Mouse (Mus musculus): ENCODE measurements around the gene Olfr541. TPM values are rescaled to one million over a fixed set of nuclear protein-coding genes. Genes with fewer than 3 reads are reported as not detected.

The Olfr541 gene
- polyA plus RNA-seq, 1 experiment from 2014 or later: not detected

GRCm38 (mm10) chr7:140747402-140747801 lies 50.3 kb downstream of the Olfr541 start:
- no peaks in the 10 kb centered on the region for H3K9me3 ChIP-seq
- no peak overlapping the region for H3K4me2 ChIP-seq
- ATAC-seq (ENCODE audit: low read depth): no peak
- H3K4me1 ChIP-seq (replicated peaks): no peaks in the 10 kb centered on the region
- no peaks in the 10 kb centered on the region for H3K27me3 ChIP-seq
- no peak overlapping the region for H3K4me3 ChIP-seq
- 87% methylated on average over 3 of the region's 3 CpGs for WGBS
- H3K27ac ChIP-seq (replicated peaks): no peak overlapping the region
- H3K36me3 ChIP-seq: no peaks in the 10 kb centered on the region
- H3K9ac ChIP-seq: no peak overlapping the region

DNA sequence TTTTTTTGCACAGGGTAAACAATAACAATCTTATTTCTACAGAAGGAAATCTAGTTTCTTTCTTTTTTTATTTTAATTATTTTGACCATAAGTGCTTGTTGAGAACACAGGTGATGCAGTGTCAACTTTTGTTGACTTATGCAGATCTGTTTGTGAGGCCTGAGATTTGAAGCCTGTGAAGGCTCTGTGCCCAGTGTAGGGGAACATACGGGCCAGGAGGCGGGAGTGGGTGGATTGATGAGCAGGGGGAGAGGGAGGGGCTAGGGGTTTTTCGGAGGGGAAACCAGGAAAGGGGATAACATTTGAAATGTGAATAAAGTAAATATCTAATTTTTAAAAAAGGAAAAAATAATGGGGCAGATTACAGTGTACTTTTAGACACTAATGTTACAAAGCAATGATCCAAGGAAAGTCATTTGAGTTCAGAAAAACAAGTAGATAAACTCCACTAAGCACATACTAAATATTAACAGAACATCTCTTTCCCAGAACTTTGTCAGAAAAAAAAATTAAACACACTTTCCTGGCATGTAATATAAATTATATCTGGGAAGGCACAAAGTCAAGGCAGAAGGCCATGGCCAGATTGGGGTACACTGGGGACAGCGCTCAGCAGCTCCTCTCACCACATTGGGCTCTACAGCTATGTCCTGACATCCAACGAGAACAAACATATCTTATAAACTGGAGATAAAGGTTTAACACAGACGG lies 51.2 kb downstream of the Olfr541 start:
- H3K36me3 ChIP-seq: no peaks in the 10 kb centered on the region
- ATAC-seq (ENCODE audit: low read depth): no peak
- no peak overlapping the region for H3K4me2 ChIP-seq
- no peaks in the 10 kb centered on the region for H3K9me3 ChIP-seq
- H3K4me1 ChIP-seq (replicated peaks): no peaks in the 10 kb centered on the region
- H3K27ac ChIP-seq (replicated peaks): no peak overlapping the region
- WGBS: 82% methylated on average over 6 of the region's 6 CpGs
- H3K4me3 ChIP-seq: no peak overlapping the region
- no peaks in the 10 kb centered on the region for H3K27me3 ChIP-seq
- no peak overlapping the region for H3K9ac ChIP-seq

- no peak overlapping the region for H3K27ac ChIP-seq (replicated peaks)
- ATAC-seq (ENCODE audit: low read depth): no peak
- no peaks in the 10 kb centered on the region for H3K9me3 ChIP-seq
- 87% methylated on average over 3 of the region's 3 CpGs for WGBS
- no peak overlapping the region for H3K4me2 ChIP-seq
- no peaks in the 10 kb centered on the region for H3K36me3 ChIP-seq
- H3K27me3 ChIP-seq: no peaks in the 10 kb centered on the region
- H3K9ac ChIP-seq: no peak overlapping the region
- H3K4me3 ChIP-seq: no peak overlapping the region
- no peaks in the 10 kb centered on the region for H3K4me1 ChIP-seq (replicated peaks)
Observed at GRCm38 (mm10) chr7:140748827-140749160, 51.7 kb downstream of the Olfr541 start.

- H3K4me3 ChIP-seq: no peak overlapping the region
- peaks cover 6% of the 10 kb centered on the region; the same call in 1 of the 2 replicates for H3K9me3 ChIP-seq
- ATAC-seq (ENCODE audit: low read depth): no peak
- no peaks in the 10 kb centered on the region for H3K27me3 ChIP-seq
- no peak overlapping the region for H3K9ac ChIP-seq
- no peak overlapping the region for H3K4me2 ChIP-seq
- H3K36me3 ChIP-seq: no peaks in the 10 kb centered on the region
- no peaks in the 10 kb centered on the region for H3K4me1 ChIP-seq (replicated peaks)
- H3K27ac ChIP-seq (replicated peaks): no peak overlapping the region
Observed at GRCm38 (mm10) chr7:140754556-140754955, 57.5 kb downstream of the Olfr541 start.

Other genes starting within 250 kb of the Olfr541 start
- gene Olfr533, start 233.9 kb upstream of the Olfr541 start, polyA plus RNA-seq (2015; fragmentation: Nextera tagmentation; extraction: Ambion mirVana): not detected in 2 replicates
- gene Olfr535, start 213.1 kb upstream of the Olfr541 start, polyA plus RNA-seq (2015; fragmentation: Nextera tagmentation; extraction: Ambion mirVana): not detected in 2 replicates
- not detected in 2 replicates for gene Olfr536, start 189.9 kb upstream of the Olfr541 start, polyA plus RNA-seq (2015; fragmentation: Nextera tagmentation; extraction: Ambion mirVana)
- gene Olfr538, start 129.4 kb upstream of the Olfr541 start, polyA plus RNA-seq (2015; fragmentation: Nextera tagmentation; extraction: Ambion mirVana): not detected in 2 replicates
- not detected in 2 replicates for gene Olfr46, start 96.0 kb upstream of the Olfr541 start, polyA plus RNA-seq (2015; fragmentation: Nextera tagmentation; extraction: Ambion mirVana)
- not detected in 2 replicates for gene Olfr61, start 68.3 kb upstream of the Olfr541 start, polyA plus RNA-seq (2015; fragmentation: Nextera tagmentation; extraction: Ambion mirVana)
- not detected in 2 replicates for gene Olfr53, start 50.8 kb upstream of the Olfr541 start, polyA plus RNA-seq (2015; fragmentation: Nextera tagmentation; extraction: Ambion mirVana)
- gene Olfr539, start 37.3 kb upstream of the Olfr541 start, polyA plus RNA-seq (2015; fragmentation: Nextera tagmentation; extraction: Ambion mirVana): 0.07 TPM in 1 of 2 replicates, not detected in the other
- gene Olfr45, start 15.3 kb upstream of the Olfr541 start, polyA plus RNA-seq (2015; fragmentation: Nextera tagmentation; extraction: Ambion mirVana): not detected in 2 replicates
- gene Cyp2e1, start 66.5 kb downstream of the Olfr541 start, polyA plus RNA-seq (2015; fragmentation: Nextera tagmentation; extraction: Ambion mirVana): not detected in 2 replicates
- gene Syce1, start 90.6 kb downstream of the Olfr541 start, polyA plus RNA-seq (2015; fragmentation: Nextera tagmentation; extraction: Ambion mirVana): 0.13 and 0.41 TPM in 2 replicates
- gene Zfp941, start 124.9 kb downstream of the Olfr541 start, polyA plus RNA-seq (2015; fragmentation: Nextera tagmentation; extraction: Ambion mirVana): 21.5 and 24.8 TPM in 2 replicates
- not detected in 2 replicates for gene Urah, start 137.8 kb downstream of the Olfr541 start, polyA plus RNA-seq (2015; fragmentation: Nextera tagmentation; extraction: Ambion mirVana)
- not detected in 2 replicates for gene Scgb1c1, start 148.3 kb downstream of the Olfr541 start, polyA plus RNA-seq (2015; fragmentation: Nextera tagmentation; extraction: Ambion mirVana)
- gene Odf3, start 150.5 kb downstream of the Olfr541 start, polyA plus RNA-seq (2015; fragmentation: Nextera tagmentation; extraction: Ambion mirVana): not detected in 2 replicates
- 1.4 TPM in 1 of 2 replicates, not detected in the other for gene Gm45785, start 159.1 kb downstream of the Olfr541 start, polyA plus RNA-seq (2015; fragmentation: Nextera tagmentation; extraction: Ambion mirVana)
- gene Ric8a, start 159.7 kb downstream of the Olfr541 start, polyA plus RNA-seq (2015; fragmentation: Nextera tagmentation; extraction: Ambion mirVana): 99.1 and 107 TPM in 2 replicates
- gene Bet1l, start 160.3 kb downstream of the Olfr541 start, polyA plus RNA-seq (2015; fragmentation: Nextera tagmentation; extraction: Ambion mirVana): 42.4 and 48.1 TPM in 2 replicates
- 258 and 283 TPM in 2 replicates for gene Psmd13, start 184.7 kb downstream of the Olfr541 start, polyA plus RNA-seq (2015; fragmentation: Nextera tagmentation; extraction: Ambion mirVana)
- gene Sirt3, start 185.0 kb downstream of the Olfr541 start, polyA plus RNA-seq (2015; fragmentation: Nextera tagmentation; extraction: Ambion mirVana): 42.3 and 46.8 TPM in 2 replicates
- gene Cox8b, start 203.2 kb downstream of the Olfr541 start, polyA plus RNA-seq (2015; fragmentation: Nextera tagmentation; extraction: Ambion mirVana): 0.91 TPM in 1 of 2 replicates, not detected in the other
- 0.10 and 0.18 TPM in 2 replicates for gene Nlrp6, start 223.6 kb downstream of the Olfr541 start, polyA plus RNA-seq (2015; fragmentation: Nextera tagmentation; extraction: Ambion mirVana)
- 7.6 and 8.2 TPM in 2 replicates for gene Pgghg, start 244.1 kb downstream of the Olfr541 start, polyA plus RNA-seq (2015; fragmentation: Nextera tagmentation; extraction: Ambion mirVana)

All from neural tube, embryonic 13.5 days (tissue).